Mouse (Mus musculus): ENCODE data around the gene Rfng.

DNA sequence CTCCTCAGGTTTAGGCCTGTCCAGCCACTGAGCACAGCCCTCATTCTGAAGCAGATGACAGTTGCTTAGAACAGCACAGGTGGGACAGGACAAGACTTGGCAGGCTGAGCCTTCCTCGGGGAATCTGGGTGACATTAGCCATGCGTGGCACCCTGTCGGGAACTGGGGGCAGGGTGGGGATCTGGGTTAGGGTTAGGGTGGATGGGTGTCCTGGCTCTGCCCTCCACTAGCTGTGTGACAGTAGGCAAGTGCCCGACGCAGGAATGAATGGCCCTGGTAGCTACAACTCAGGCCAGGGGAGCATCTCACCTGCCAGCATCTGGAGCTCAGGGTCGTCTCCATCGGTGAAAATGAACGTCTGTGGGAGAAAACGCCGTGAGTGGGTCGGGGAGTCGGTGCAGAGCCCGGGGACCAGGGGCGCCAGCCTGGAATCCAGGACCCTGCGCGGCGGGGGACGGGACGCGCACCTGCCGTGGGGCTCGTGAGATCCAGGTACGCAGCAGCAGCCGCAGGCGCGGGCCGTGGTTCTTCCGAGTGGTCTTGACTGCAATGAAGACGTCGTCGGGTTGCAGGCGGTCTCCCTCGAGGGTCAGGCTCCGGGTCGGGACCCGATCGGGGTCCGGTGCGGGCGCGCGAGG, 462 bp downstream of the Rfng start:
- no peak for TF ChIP-seq CTCF (IDR thresholded peaks at IDR 0.05; ENCODE audit: low read depth)
- no peak for TF ChIP-seq EP300 (IDR thresholded peaks at IDR 0.05; ENCODE audit: low read depth)

Data from liver, embryonic 14.5 days (tissue).